Mouse (Mus musculus) erythroblast, embryonic 14.5 days (primary cell): ENCODE measurements around the gene Rsl24d1. TPM values are rescaled to one million over a fixed set of nuclear protein-coding genes. Genes with fewer than 3 reads are reported as not detected.

ENCODE experiments used
- H3K27me3 ChIP-seq: 2 replicates; pipeline ENCODE4 v1.6.1; 2012; ENCODE audit warnings: inconsistent platforms; ENCODE audit not compliant: control insufficient read depth
- H3K36me3 ChIP-seq: 2 replicates; pipeline ENCODE4 v1.6.1; 2012; ENCODE audit warnings: mild to moderate bottlenecking, inconsistent platforms; ENCODE audit not compliant: control insufficient read depth
- H3K4me1 ChIP-seq: 2 replicates; pipeline ENCODE4 v1.6.1; 2012; ENCODE audit warnings: inconsistent platforms; ENCODE audit not compliant: control insufficient read depth
- H3K4me3 ChIP-seq: replicated peaks from 2 replicates; pipeline ENCODE3; 2012; ENCODE audit warnings: moderate library complexity, mild to moderate bottlenecking, inconsistent platforms
- H3K9me3 ChIP-seq: 2 replicates; pipeline ENCODE4 v1.6.1; 2012; ENCODE audit warnings: low read length, inconsistent platforms, mixed read lengths; ENCODE audit not compliant: control insufficient read depth
- GATA1 ChIP-seq: IDR thresholded peaks from 2 replicates; pipeline ENCODE4 v1.6.1; 2012; ENCODE audit warnings: low read length, inconsistent platforms, mixed read lengths
- TAL1 ChIP-seq: IDR thresholded peaks from 3 replicates; pipeline ENCODE4 v1.6.1; 2012; ENCODE audit warnings: low read length, inconsistent platforms, mixed read lengths
- polyA plus RNA-seq: library from polyadenylated mRNA; stranded (reverse); fragments of >175 nt; gene quantifications from 2 replicates; pipeline ENCODE4 v1.2.3, GENCODE M21; 2012

Gene Rsl24d1
- polyA plus RNA-seq, 1 experiment = 0.10 TPM

DNA sequence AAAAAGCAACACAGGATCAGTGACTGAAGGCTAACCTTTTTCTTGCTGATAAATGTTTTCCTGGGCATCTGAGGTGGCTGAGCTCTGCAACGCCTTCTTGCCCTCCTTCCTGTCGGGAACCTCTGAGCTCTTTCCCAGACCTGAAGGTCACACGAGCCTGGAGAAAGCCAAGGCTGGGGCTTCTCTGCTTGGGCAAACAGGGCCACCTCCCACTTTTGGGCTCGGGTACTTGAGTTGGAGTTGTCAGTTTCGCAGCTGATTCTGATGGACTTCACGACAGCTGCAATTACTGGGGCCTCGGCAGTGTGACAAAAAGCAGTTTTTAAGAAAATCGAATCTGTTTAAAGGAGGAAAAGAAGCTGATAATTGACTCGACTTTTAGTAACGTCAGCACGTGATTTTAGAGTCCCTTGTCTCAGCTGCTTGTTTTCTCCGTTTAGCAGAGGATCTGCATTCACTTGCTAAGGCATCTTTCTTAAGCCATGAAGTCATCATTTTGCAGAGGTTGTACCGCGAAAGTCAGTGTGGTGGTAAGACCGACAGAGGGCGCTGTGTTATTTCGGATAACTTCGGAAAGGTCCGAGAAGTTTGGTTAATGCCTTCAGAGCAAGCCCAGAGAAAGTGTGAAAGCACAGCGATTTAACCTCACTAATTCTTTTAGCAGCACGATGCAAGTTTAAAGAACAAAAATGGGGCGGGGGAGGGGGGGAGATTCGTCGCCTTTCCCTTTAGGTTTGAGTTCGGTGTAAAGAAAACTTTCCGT lies 49.5 kb downstream of the Rsl24d1 start:
- Histone ChIP-seq H3K4me3 (no peak overlapping the region), H3K36me3 (no peaks in the 10 kb centered on the region; the same call in 1 of the 2 replicates), H3K4me1 (no peaks in the 10 kb centered on the region), H3K27me3 (peaks cover 3% of the 10 kb centered on the region), H3K9me3 (peaks cover 10% of the 10 kb centered on the region)
- TF ChIP-seq TAL1 (no peak), GATA1 (no peak)

- H3K27me3 ChIP-seq = peaks cover 3% of the 10 kb centered on the region
- no peak for TF ChIP-seq GATA1
- no peak for TF ChIP-seq TAL1
- no peaks in the 10 kb centered on the region for H3K36me3 ChIP-seq
- no peaks in the 10 kb centered on the region for H3K4me1 ChIP-seq
- no peak overlapping the region for H3K4me3 ChIP-seq
- H3K9me3 ChIP-seq = no peaks in the 10 kb centered on the region; the same call in 1 of the 2 replicates
Measured at GRCm38 (mm10) chr9:73165631-73166030, 52.4 kb downstream of the Rsl24d1 start.

Other genes with a start within 250 kb of the Rsl24d1 start
- not detected in 2 replicates for gene Pygo1, start 187.8 kb upstream of the Rsl24d1 start, polyA plus RNA-seq
- gene Dyx1c1, start 154.6 kb upstream of the Rsl24d1 start, polyA plus RNA-seq = not detected in 2 replicates
- 0.01 and 0.04 TPM in 2 replicates for gene Gm44503, start 154.6 kb upstream of the Rsl24d1 start, polyA plus RNA-seq
- 0.05 TPM in 1 of 2 replicates, not detected in the other for gene Ccpg1os, start 128.0 kb upstream of the Rsl24d1 start, polyA plus RNA-seq
- 0.47 and 0.51 TPM in 2 replicates for gene Ccpg1, start 128.0 kb upstream of the Rsl24d1 start, polyA plus RNA-seq
- 0.01 and 0.05 TPM in 2 replicates for gene Pigb, start 73.0 kb upstream of the Rsl24d1 start, polyA plus RNA-seq
- gene Rab27a, start 68.6 kb upstream of the Rsl24d1 start, polyA plus RNA-seq = 0.06 TPM in 1 of 2 replicates, not detected in the other
- gene Khdc3, start 11.6 kb upstream of the Rsl24d1 start, polyA plus RNA-seq = not detected in 2 replicates
- not detected in 2 replicates for gene Gm20509, start 11.0 kb upstream of the Rsl24d1 start, polyA plus RNA-seq